Comparison of ENCODE assay signal across 23 mouse cellular contexts in the genomic region with DNA sequence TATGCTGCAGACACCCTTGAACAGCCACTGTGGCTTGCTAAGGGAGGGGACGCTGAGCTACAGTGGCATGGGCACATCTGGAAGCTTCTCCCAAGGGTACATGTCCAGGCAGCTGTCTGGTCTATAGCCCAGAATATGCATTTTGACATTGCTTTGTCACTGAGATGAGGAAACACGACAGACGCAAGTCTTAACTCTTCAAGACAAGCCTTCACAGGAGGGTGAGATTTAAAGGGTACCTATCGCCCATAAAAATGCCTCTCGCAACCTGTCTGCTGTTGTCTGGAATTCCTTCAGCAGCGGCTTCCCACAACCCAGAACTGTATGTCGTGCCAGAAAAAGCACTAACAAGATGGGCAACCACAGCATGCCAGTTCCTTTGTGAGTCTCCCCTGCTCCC.
"Had no signal": no experiment of that assay in that cellular context is flagged by ENCODE, and none has a peak within 500 bp of the region (broad histone marks: within the 10 kb centered on the region; RNA-seq: fewer than 3 reads in every experiment).

No protein-coding gene starts in this region.

- H3K36me3 ChIP-seq: heart, embryonic 10.5 days; heart, embryonic 12.5 days; hindbrain, embryonic 13.5 days; hindbrain, embryonic 15.5 days; limb, embryonic 10.5 days; limb, embryonic 12.5 days; liver, embryonic 13.5 days; liver, embryonic 15.5 days had no signal

- DNase-seq: gastrocnemius, postnatal 10 days; gastrocnemius, postnatal 25 days; heart, adult 11 months; heart, postnatal 36 days; kidney, adult 11 months; kidney, adult 8-10 months; kidney, postnatal 10 days; kidney, postnatal 25 days; kidney, postnatal 4 days; liver; liver, embryonic 13.5 days had no signal

- H3K4me1 ChIP-seq: liver, embryonic 13.5 days had no signal

- H3K27me3 ChIP-seq: heart, embryonic 12.5 days; hindbrain, embryonic 13.5 days; hindbrain, embryonic 15.5 days; limb, embryonic 12.5 days; liver, embryonic 13.5 days; liver, embryonic 15.5 days had no signal

- ATAC-seq: hindbrain, postnatal 0 days; intestine, embryonic 16.5 days had no signal

- H3K27ac ChIP-seq: heart, embryonic 10.5 days; hindbrain, embryonic 13.5 days; hindbrain, embryonic 15.5 days; hindbrain, postnatal 0 days; layer of hippocampus, adult 2 months; left cerebral cortex, adult 2 months; limb, embryonic 10.5 days; limb, embryonic 12.5 days; liver, embryonic 13.5 days; liver, embryonic 15.5 days had no signal

- H3K9me3 ChIP-seq: heart, embryonic 10.5 days; hindbrain, embryonic 13.5 days; hindbrain, embryonic 15.5 days; limb, embryonic 10.5 days; limb, embryonic 12.5 days; liver, embryonic 13.5 days; liver, embryonic 15.5 days had no signal

- H3K9ac ChIP-seq: heart, embryonic 12.5 days; hindbrain, embryonic 13.5 days; hindbrain, embryonic 15.5 days; limb, embryonic 12.5 days; liver, embryonic 13.5 days; liver, embryonic 15.5 days had no signal

- H3K4me2 ChIP-seq: heart, embryonic 12.5 days; hindbrain, embryonic 13.5 days; hindbrain, embryonic 15.5 days; limb, embryonic 12.5 days; liver, embryonic 11.5 days; liver, embryonic 13.5 days; liver, embryonic 15.5 days had no signal

- H3K4me3 ChIP-seq: heart, embryonic 10.5 days; heart, embryonic 12.5 days; hindbrain, embryonic 13.5 days; hindbrain, embryonic 15.5 days; layer of hippocampus, adult 2 months; left cerebral cortex, adult 2 months; limb, embryonic 10.5 days; limb, embryonic 12.5 days; liver, embryonic 13.5 days; liver, embryonic 15.5 days had no signal
